Mouse (Mus musculus) NIH3T3 (cell line): ENCODE data around the gene Zbtb16.
A peak's percentile ranks its signal among the peaks of the same experiment; 100 is the strongest.

Experiments
- DNase-seq: peaks from one replicate; pipeline ENCODE4 v3.0.0-alpha.2; 2012; ENCODE audit warnings: low read depth

The Zbtb16 gene

GRCm38 (mm10) chr9:48644926-48645647 lies 190.9 kb downstream of the Zbtb16 start:
- DNase-seq = peak; percentile 51

- DNase-seq = no peak
Observed at GRCm38 (mm10) chr9:48644376-48644775, 191.6 kb downstream of the Zbtb16 start.

- no peak for DNase-seq
Observed at GRCm38 (mm10) chr9:48641636-48642035, 194.4 kb downstream of the Zbtb16 start.

- DNase-seq = no peak
Observed at GRCm38 (mm10) chr9:48640881-48641280, 195.1 kb downstream of the Zbtb16 start.

- DNase-seq = no peak
Observed at GRCm38 (mm10) chr9:48638176-48638803, 197.7 kb downstream of the Zbtb16 start.

- DNase-seq = no peak
Observed at GRCm38 (mm10) chr9:48637161-48637560, 198.9 kb downstream of the Zbtb16 start.

GRCm38 (mm10) chr9:48635576-48636350 lies 200.3 kb downstream of the Zbtb16 start:
- no peak for DNase-seq

- no peak for DNase-seq
Observed at GRCm38 (mm10) chr9:48633147-48633546, 202.9 kb downstream of the Zbtb16 start.

- no peak for DNase-seq
Observed at GRCm38 (mm10) chr9:48619268-48619667, 216.8 kb downstream of the Zbtb16 start.

- peak; percentile 89 for DNase-seq
Observed at GRCm38 (mm10) chr9:48618589-48618988, 217.4 kb downstream of the Zbtb16 start.

- peak; percentile 89 for DNase-seq
Observed at GRCm38 (mm10) chr9:48618111-48618510, 217.9 kb downstream of the Zbtb16 start.

GRCm38 (mm10) chr9:48617511-48618010 lies 218.5 kb downstream of the Zbtb16 start:
- peak; percentile 7 for DNase-seq

GRCm38 (mm10) chr9:48613221-48613620 lies 222.8 kb downstream of the Zbtb16 start:
- no peak for DNase-seq

- no peak for DNase-seq
Observed at GRCm38 (mm10) chr9:48612542-48612941, 223.5 kb downstream of the Zbtb16 start.

GRCm38 (mm10) chr9:48611032-48611431 lies 225.0 kb downstream of the Zbtb16 start:
- no peak for DNase-seq

- no peak for DNase-seq
Observed at GRCm38 (mm10) chr9:48609734-48610133, 226.3 kb downstream of the Zbtb16 start.

- DNase-seq = no peak
Observed at GRCm38 (mm10) chr9:48607417-48607816, 228.6 kb downstream of the Zbtb16 start.

GRCm38 (mm10) chr9:48606171-48606570 lies 229.9 kb downstream of the Zbtb16 start:
- DNase-seq = peak; percentile 25

- no peak for DNase-seq
Observed at GRCm38 (mm10) chr9:48605697-48606096, 230.3 kb downstream of the Zbtb16 start.

- DNase-seq = peak; percentile 38
Observed at GRCm38 (mm10) chr9:48604939-48605598, 231.0 kb downstream of the Zbtb16 start, which contains the start of gene Nnmt. Gene Nnmt, minus strand, starts transcription at chr9:48605153.
